Mouse (Mus musculus) ES-Bruce4 (cell line): ENCODE measurements around the gene Wnt3a.

ENCODE experiments used
- CTCF ChIP-seq: IDR thresholded peaks from one replicate; pipeline ENCODE4 v1.8.1; 2011; ENCODE audit warnings: low read depth, low read length
- POLR2A ChIP-seq: IDR thresholded peaks from one replicate; pipeline ENCODE4 v1.8.1; 2011; ENCODE audit warnings: low read length; ENCODE audit not compliant: insufficient read depth

DNA sequence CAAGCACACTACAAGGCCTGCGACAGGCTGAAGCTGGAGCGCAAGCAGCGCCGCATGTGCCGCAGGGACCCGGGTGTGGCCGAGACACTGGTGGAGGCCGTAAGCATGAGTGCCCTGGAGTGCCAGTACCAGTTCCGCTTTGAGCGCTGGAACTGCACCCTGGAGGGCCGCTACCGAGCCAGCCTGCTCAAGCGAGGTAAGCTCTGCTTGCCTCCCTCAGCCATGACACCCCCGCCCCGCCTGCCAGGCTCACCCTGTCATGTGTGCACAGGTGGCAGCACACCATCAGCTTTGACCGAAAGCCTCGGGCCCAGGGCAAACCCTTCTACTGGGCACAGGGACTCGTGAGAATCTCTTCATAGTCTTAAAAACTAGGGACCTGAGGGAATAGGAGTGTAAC, 37.1 kb upstream of the Wnt3a start:
- TF ChIP-seq POLR2A = no peak
- no peak for TF ChIP-seq CTCF
